Mouse (Mus musculus): ENCODE data around the gene Ptpn11. TPM values are rescaled to one million over a fixed set of nuclear protein-coding genes. Genes with fewer than 3 reads are reported as not detected.
"Not testable (repeated sequence)": the region's sequence is repeated elsewhere in the genome, so short reads cannot be mapped to it uniquely, and the experiment has no call there.

Gene Ptpn11
- polyA plus RNA-seq, 1 experiment from 2014 or later = 21.1 TPM

GRCm38 (mm10) chr5:121212108-121212507 is 20.9 kb upstream of the Ptpn11 start:
- no peak for ATAC-seq (ENCODE audit: insufficient number of reproducible peaks, low FRiP score, low TSS enrichment, low read depth)
- Histone ChIP-seq H3K27me3 (no peaks in the 10 kb centered on the region), H3K36me3 (peaks cover 60% of the 10 kb centered on the region), H3K9me3 (replicated peaks) (no peaks in the 10 kb centered on the region), H3K27ac (replicated peaks) (no peak overlapping the region), H3K4me1 (peaks cover 9% of the 10 kb centered on the region; the same call in 1 of the 2 replicates), H3K4me2 (replicated peaks) (no peak overlapping the region), H3K9ac (no peak overlapping the region), H3K4me3 (replicated peaks) (no peak overlapping the region)
- 91% methylated on average over 6 of the region's 6 CpGs for whole genome bisulfite sequencing

- Histone ChIP-seq H3K9ac (no peak overlapping the region), H3K36me3 (peaks cover 76% of the 10 kb centered on the region), H3K4me3 (replicated peaks) (no peak overlapping the region), H3K4me1 (peaks cover 24% of the 10 kb centered on the region), H3K9me3 (replicated peaks) (no peaks in the 10 kb centered on the region), H3K4me2 (replicated peaks) (no peak overlapping the region), H3K27me3 (no peaks in the 10 kb centered on the region), H3K27ac (replicated peaks) (no peak overlapping the region)
- ATAC-seq (ENCODE audit: insufficient number of reproducible peaks, low FRiP score, low TSS enrichment, low read depth) = no peak
- 88% methylated on average over 1 of the region's 1 CpGs for WGBS
Measured at GRCm38 (mm10) chr5:121210601-121210924, 19.4 kb upstream of the Ptpn11 start.

- H3K27ac ChIP-seq (replicated peaks) = no peak overlapping the region
- H3K4me2 ChIP-seq (replicated peaks) = no peak overlapping the region
- no peak overlapping the region for H3K9ac ChIP-seq
- H3K27me3 ChIP-seq = no peaks in the 10 kb centered on the region
- ATAC-seq (ENCODE audit: insufficient number of reproducible peaks, low FRiP score, low TSS enrichment, low read depth) = no peak
- peaks cover 26% of the 10 kb centered on the region for H3K4me1 ChIP-seq
- peaks cover 76% of the 10 kb centered on the region for H3K36me3 ChIP-seq
- no peaks in the 10 kb centered on the region for H3K9me3 ChIP-seq (replicated peaks)
- H3K4me3 ChIP-seq (replicated peaks) = no peak overlapping the region
- WGBS = 89% methylated on average over 9 of the region's 9 CpGs
Measured at GRCm38 (mm10) chr5:121209755-121210600, 18.8 kb upstream of the Ptpn11 start.

- no peak for ATAC-seq (ENCODE audit: insufficient number of reproducible peaks, low FRiP score, low TSS enrichment, low read depth)
- Histone ChIP-seq H3K9ac (no peak overlapping the region), H3K4me3 (replicated peaks) (no peak overlapping the region), H3K4me2 (replicated peaks) (no peak overlapping the region; the same call in 1 of the 2 replicates), H3K27ac (replicated peaks) (no peak overlapping the region), H3K4me1 (peaks cover 26% of the 10 kb centered on the region), H3K27me3 (no peaks in the 10 kb centered on the region), H3K9me3 (replicated peaks) (no peaks in the 10 kb centered on the region), H3K36me3 (peaks cover 63% of the 10 kb centered on the region)
- 83% methylated on average over 3 of the region's 3 CpGs for WGBS
Measured at GRCm38 (mm10) chr5:121206984-121207383, 15.8 kb upstream of the Ptpn11 start.

GRCm38 (mm10) chr5:121206540-121206939 is 15.3 kb upstream of the Ptpn11 start:
- Histone ChIP-seq H3K27ac (replicated peaks) (no peak overlapping the region), H3K9me3 (replicated peaks) (no peaks in the 10 kb centered on the region), H3K4me3 (replicated peaks) (peak overlapping the region; percentile 89), H3K4me1 (peaks cover 26% of the 10 kb centered on the region), H3K27me3 (no peaks in the 10 kb centered on the region), H3K36me3 (peaks cover 59% of the 10 kb centered on the region), H3K4me2 (replicated peaks) (peak overlapping the region; percentile 56; the same call in 1 of the 2 replicates), H3K9ac (no peak overlapping the region)
- ATAC-seq (ENCODE audit: insufficient number of reproducible peaks, low FRiP score, low TSS enrichment, low read depth) = no peak
- WGBS = 67% methylated on average over 9 of the region's 9 CpGs

- WGBS = 64% methylated on average over 8 of the region's 10 CpGs
- not testable (repeated sequence) for H3K27ac ChIP-seq (replicated peaks); ATAC-seq (ENCODE audit: insufficient number of reproducible peaks, low FRiP score, low TSS enrichment, low read depth); H3K27me3 ChIP-seq; H3K9me3 ChIP-seq (replicated peaks)
- H3K4me3 ChIP-seq (replicated peaks) = peak overlapping the region; percentile 89
- H3K4me1 ChIP-seq = peaks cover 26% of the 10 kb centered on the region
- H3K9ac ChIP-seq = peak overlapping the region; percentile 16; the same call in 1 of the 2 replicates
- H3K36me3 ChIP-seq = peaks cover 50% of the 10 kb centered on the region
- H3K4me2 ChIP-seq (replicated peaks) = peak overlapping the region; percentile 56
Measured at GRCm38 (mm10) chr5:121205537-121206130, 14.4 kb upstream of the Ptpn11 start.

GRCm38 (mm10) chr5:121204132-121205089 is 13.2 kb upstream of the Ptpn11 start, which contains the start of gene Rpl6:
TSS of gene Rpl6 (plus strand) at chr5:121204481.
- Histone ChIP-seq H3K9me3 (replicated peaks) (no peaks in the 10 kb centered on the region), H3K27ac (replicated peaks) (peak within 1 kb of the TSS; percentile 84), H3K9ac (peak within 1 kb of the TSS; percentile 98), H3K36me3 (peaks cover 39% of the 10 kb centered on the region), H3K27me3 (peaks cover 4% of the 10 kb centered on the region; the same call in 1 of the 2 replicates), H3K4me2 (replicated peaks) (peak within 1 kb of the TSS; percentile 56), H3K4me3 (replicated peaks) (peak within 1 kb of the TSS; percentile 89), H3K4me1 (peaks cover 26% of the 10 kb centered on the region)
- ATAC-seq (ENCODE audit: insufficient number of reproducible peaks, low FRiP score, low TSS enrichment, low read depth) = peak; percentile 88
- 1% methylated on average over 52 of the region's 52 CpGs for WGBS

GRCm38 (mm10) chr5:121202467-121202866 is 11.3 kb upstream of the Ptpn11 start:
- WGBS = 93% methylated on average over 1 of the region's 1 CpGs
- no peak for ATAC-seq (ENCODE audit: insufficient number of reproducible peaks, low FRiP score, low TSS enrichment, low read depth)

GRCm38 (mm10) chr5:121201739-121202138 is 10.5 kb upstream of the Ptpn11 start:
- Histone ChIP-seq H3K4me3 (replicated peaks) (no peak overlapping the region), H3K4me1 (peaks cover 14% of the 10 kb centered on the region), H3K9ac (no peak overlapping the region), H3K27ac (replicated peaks) (no peak overlapping the region), H3K4me2 (replicated peaks) (no peak overlapping the region), H3K36me3 (peaks cover 12% of the 10 kb centered on the region), H3K27me3 (peaks cover 11% of the 10 kb centered on the region; the same call in 1 of the 2 replicates), H3K9me3 (replicated peaks) (no peaks in the 10 kb centered on the region)
- ATAC-seq (ENCODE audit: insufficient number of reproducible peaks, low FRiP score, low TSS enrichment, low read depth) = no peak
- 48% methylated on average over 3 of the region's 3 CpGs for WGBS

More at GRCm38 (mm10) chr5:121202467-121202866, 11.3 kb upstream of the Ptpn11 start:
- Histone ChIP-seq H3K27ac (replicated peaks) (no peak overlapping the region), H3K4me2 (replicated peaks) (no peak overlapping the region), H3K4me1 (peaks cover 21% of the 10 kb centered on the region), H3K36me3 (peaks cover 20% of the 10 kb centered on the region), H3K4me3 (replicated peaks) (no peak overlapping the region), H3K9me3 (replicated peaks) (no peaks in the 10 kb centered on the region), H3K27me3 (peaks cover 5% of the 10 kb centered on the region; the same call in 1 of the 2 replicates), H3K9ac (no peak overlapping the region)

- H3K9me3 ChIP-seq (replicated peaks) = no peaks in the 10 kb centered on the region
- no peaks in the 10 kb centered on the region for H3K36me3 ChIP-seq
- peaks cover 11% of the 10 kb centered on the region; the same call in 1 of the 2 replicates for H3K27me3 ChIP-seq
- H3K4me1 ChIP-seq = no peaks in the 10 kb centered on the region
- no peak overlapping the region for H3K9ac ChIP-seq
- WGBS = 82% methylated on average over 5 of the region's 5 CpGs
- no peak overlapping the region for H3K27ac ChIP-seq (replicated peaks)
- ATAC-seq (ENCODE audit: insufficient number of reproducible peaks, low FRiP score, low TSS enrichment, low read depth) = no peak
- H3K4me3 ChIP-seq (replicated peaks) = no peak overlapping the region
- no peak overlapping the region for H3K4me2 ChIP-seq (replicated peaks)
Measured at GRCm38 (mm10) chr5:121198376-121198775, 7.2 kb upstream of the Ptpn11 start.

Data from embryonic facial prominence, embryonic 15.5 days (tissue).